14 mouse cellular contexts compared by ENCODE assay signal in genomic region chr9:58739791-58740190, GRCm38 (mm10). TPM values are rescaled to one million over a fixed set of nuclear protein-coding genes. Genes with fewer than 3 reads are reported as not detected.
A peak's percentile ranks its signal among the peaks of the same experiment; 100 is the strongest.
DNase-seq lines count a peak whose midpoint lies in the region; ATAC-seq lines count a peak whose summit lies in the region.
"Had no signal": no experiment of that assay in that cellular context is flagged by ENCODE, and none has a peak within 500 bp of the region (broad histone marks: within the 10 kb centered on the region; RNA-seq: fewer than 3 reads in every experiment).

No protein-coding gene starts in this region.

- 0 out of 2 replicates have a peak, but pooled peaks have one; percentile 22 for ATAC-seq in heart, embryonic 12.5 days (ENCODE audit: insufficient number of reproducible peaks, low FRiP score)
- ATAC-seq in lung, embryonic 16.5 days (ENCODE audit: low read depth) = peak; percentile 85
- ATAC-seq: forebrain, embryonic 13.5 days; liver, postnatal 0 days; midbrain, embryonic 13.5 days had no signal

- no peak overlapping the region for H3K9ac ChIP-seq in heart, embryonic 12.5 days
- H3K9ac ChIP-seq in lung, embryonic 16.5 days (ENCODE audit: low read length) = no peak overlapping the region
- H3K9ac ChIP-seq: embryonic facial prominence, embryonic 13.5 days; forebrain, embryonic 13.5 days; liver, postnatal 0 days; midbrain, embryonic 13.5 days had no signal

- DNase-seq in heart, adult 18-20 months = no peak
- peak; percentile 42 for DNase-seq in right cerebral cortex, adult 18-20 months
- DNase-seq in right cerebral cortex, postnatal 36 days (ENCODE audit: low spot score in 2 of 2) = no peak
- DNase-seq in layer of hippocampus, adult 11-12 months (ENCODE audit: low spot score) = no peak
- no peak for DNase-seq in cerebellum, postnatal 36 days
- DNase-seq in frontal cortex, postnatal 14 days (ENCODE audit: low spot score in 2 of 2) = no peak
- DNase-seq: gastrocnemius, adult 2 months; liver, postnatal 0 days; spleen, adult 18-20 months had no signal

- H3K36me3 ChIP-seq in heart, embryonic 12.5 days = no peaks in the 10 kb centered on the region
- H3K36me3 ChIP-seq in lung, embryonic 16.5 days (ENCODE audit: control insufficient read depth, insufficient read depth, low read length) = no peaks in the 10 kb centered on the region
- H3K36me3 ChIP-seq: embryonic facial prominence, embryonic 13.5 days; midbrain, embryonic 13.5 days had no signal

- peak overlapping the region; percentile 7; the same call in 1 of the 2 replicates for H3K4me2 ChIP-seq in heart, embryonic 12.5 days
- H3K4me2 ChIP-seq in lung, embryonic 16.5 days (ENCODE audit: low read depth, low read length) = no peak overlapping the region
- H3K4me2 ChIP-seq: embryonic facial prominence, embryonic 13.5 days; forebrain, embryonic 13.5 days; midbrain, embryonic 13.5 days had no signal

- no peak overlapping the region for H3K4me3 ChIP-seq in heart, embryonic 12.5 days
- no peak overlapping the region for H3K4me3 ChIP-seq in lung, embryonic 16.5 days (ENCODE audit: low read length)
- H3K4me3 ChIP-seq: embryonic facial prominence, embryonic 13.5 days; forebrain, embryonic 13.5 days; gastrocnemius, adult 2 months; midbrain, embryonic 13.5 days had no signal

- H3K9me3 ChIP-seq in heart, embryonic 12.5 days (replicated peaks) = no peaks in the 10 kb centered on the region
- no peaks in the 10 kb centered on the region for H3K9me3 ChIP-seq in lung, embryonic 16.5 days (ENCODE audit: control insufficient read depth, low read length)
- H3K9me3 ChIP-seq: embryonic facial prominence, embryonic 13.5 days; forebrain, embryonic 13.5 days; midbrain, embryonic 13.5 days had no signal

- H3K4me1 ChIP-seq in heart, embryonic 12.5 days (replicated peaks) = peaks cover 5% of the 10 kb centered on the region
- H3K4me1 ChIP-seq in lung, embryonic 16.5 days (replicated peaks; ENCODE audit: control insufficient read depth, insufficient read depth, low read length) = no peaks in the 10 kb centered on the region
- H3K4me1 ChIP-seq: embryonic facial prominence, embryonic 13.5 days; forebrain, embryonic 13.5 days; midbrain, embryonic 13.5 days had no signal

- no peaks in the 10 kb centered on the region for H3K27me3 ChIP-seq in heart, embryonic 12.5 days (replicated peaks)
- H3K27me3 ChIP-seq in lung, embryonic 16.5 days (ENCODE audit: control insufficient read depth, insufficient read depth, low read depth, low read length) = no peaks in the 10 kb centered on the region
- H3K27me3 ChIP-seq: embryonic facial prominence, embryonic 13.5 days; forebrain, embryonic 13.5 days; midbrain, embryonic 13.5 days had no signal

- no peak overlapping the region for H3K27ac ChIP-seq in heart, embryonic 12.5 days (ENCODE audit: poor library complexity, severe bottlenecking)
- H3K27ac ChIP-seq in lung, embryonic 16.5 days (ENCODE audit: low read length) = no peak overlapping the region
- H3K27ac ChIP-seq: embryonic facial prominence, embryonic 13.5 days; forebrain, embryonic 13.5 days; gastrocnemius, adult 2 months; midbrain, embryonic 13.5 days had no signal

- 38% methylated on average over 9 of the region's 9 CpGs for WGBS in heart, embryonic 12.5 days
- 33% methylated on average over 9 of the region's 9 CpGs for WGBS in lung, embryonic 16.5 days

RNA-seq across cellular contexts. Expression of gene Rec114, which starts 4.0 kb away (rescaled TPM):
- 10.8 and 15.5 TPM in 2 replicates for polyA plus RNA-seq in heart, embryonic 12.5 days (2016; fragmentation: Nextera tagmentation; extraction: Ambion mirVana)
- 1 to 10 TPM; 2.3 to 2.7 TPM for total RNA-seq in heart, adult 18-20 months (2021)
- 1.5 and 2.5 TPM in 2 replicates for polyA plus RNA-seq in lung, embryonic 16.5 days (2015; fragmentation: Nextera tagmentation; extraction: Ambion mirVana)
- total RNA-seq: gastrocnemius, adult 2 months had no signal
